Mouse (Mus musculus): ENCODE data around the gene AC109138.7.

GRCm38 (mm10) chr19:4201291-4201909, 12.8 kb upstream of the AC109138.7 start, which contains the start of gene Rad9a:
- TF ChIP-seq POLR2A (IDR thresholded peaks at IDR 0.05; ENCODE audit: extremely low read depth, insufficient read depth, low read length) (peak; percentile 84), CTCF (IDR thresholded peaks at IDR 0.05; ENCODE audit: extremely low read depth, insufficient read depth, low read length) (no peak)

Data from cortical plate, adult 2 months (tissue).